Mouse (Mus musculus): ENCODE measurements around the gene Scube2. TPM values are rescaled to one million over a fixed set of nuclear protein-coding genes. Genes with fewer than 3 reads are reported as not detected.

Gene Scube2
- polyA plus RNA-seq, 1 experiment = 1.6 TPM

DNA sequence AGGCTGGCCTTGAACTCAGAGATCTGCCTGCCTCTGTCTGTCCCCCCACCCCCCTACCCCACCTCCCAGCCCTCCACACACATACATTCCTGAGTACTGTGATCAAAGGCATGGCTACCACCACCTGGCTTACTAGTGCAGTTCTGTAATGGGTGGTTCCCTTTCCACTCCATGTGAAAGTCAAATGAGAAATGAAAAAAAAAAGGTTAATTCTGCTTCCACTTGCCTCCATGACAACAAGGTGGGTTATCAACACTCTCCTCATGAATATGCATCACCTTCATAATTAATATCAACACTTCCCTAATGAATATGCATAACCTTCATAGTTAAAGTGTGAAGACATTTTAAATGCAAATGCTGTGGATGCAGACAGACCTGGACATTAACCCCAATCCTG is 9.6 kb upstream of the Scube2 start:
- H3K4me3 ChIP-seq (ENCODE audit: low read depth, low read length) = no peak overlapping the region
- H3K36me3 ChIP-seq (ENCODE audit: control insufficient read depth, insufficient read depth, low read length) = no peaks in the 10 kb centered on the region
- no peaks in the 10 kb centered on the region for H3K27me3 ChIP-seq (ENCODE audit: control insufficient read depth, insufficient read depth, low read length)
- TF ChIP-seq CTCF (IDR thresholded peaks at IDR 0.05; ENCODE audit: extremely low read depth, insufficient read length, insufficient replicate concordance, low read depth, low read length) = no peak
- no peak for TF ChIP-seq POLR2A (IDR thresholded peaks at IDR 0.05; ENCODE audit: low read depth, low read length)
- H3K27ac ChIP-seq (ENCODE audit: insufficient read depth, low read depth, low read length) = no peak overlapping the region
- H3K4me1 ChIP-seq (ENCODE audit: control insufficient read depth, insufficient read depth, insufficient read length, low read length) = no peaks in the 10 kb centered on the region

DNA sequence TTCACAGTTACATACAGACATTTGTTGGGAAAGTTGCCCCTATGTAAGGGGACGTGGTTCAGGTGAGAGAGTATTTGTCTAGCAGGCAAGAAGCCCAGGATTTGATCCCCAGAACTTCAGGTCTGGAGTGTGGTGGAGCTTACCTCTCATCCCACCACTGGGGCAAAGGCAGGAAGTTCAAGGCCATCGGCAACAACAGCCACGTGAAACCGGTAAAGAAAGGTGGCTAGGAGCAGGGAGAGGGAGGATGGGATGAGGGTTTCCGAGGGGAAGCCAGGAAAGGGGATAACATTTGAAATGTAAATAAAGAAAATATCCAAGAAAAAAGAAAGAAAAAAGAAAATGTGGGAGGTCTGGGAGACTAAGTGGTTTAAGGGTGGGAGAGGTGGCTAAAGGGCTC is 7.7 kb upstream of the Scube2 start:
- WGBS = 47% methylated on average over 5 of the region's 5 CpGs
- no peak for TF ChIP-seq CTCF (IDR thresholded peaks at IDR 0.05; ENCODE audit: extremely low read depth, insufficient read length, insufficient replicate concordance, low read depth, low read length)
- TF ChIP-seq POLR2A (IDR thresholded peaks at IDR 0.05; ENCODE audit: low read depth, low read length) = no peak
- Histone ChIP-seq H3K27me3 (ENCODE audit: control insufficient read depth, insufficient read depth, low read length) (no peaks in the 10 kb centered on the region), H3K27ac (ENCODE audit: insufficient read depth, low read depth, low read length) (no peak overlapping the region), H3K4me3 (ENCODE audit: low read depth, low read length) (no peak overlapping the region), H3K36me3 (ENCODE audit: control insufficient read depth, insufficient read depth, low read length) (no peaks in the 10 kb centered on the region), H3K4me1 (ENCODE audit: control insufficient read depth, insufficient read depth, insufficient read length, low read length) (no peaks in the 10 kb centered on the region)

DNA sequence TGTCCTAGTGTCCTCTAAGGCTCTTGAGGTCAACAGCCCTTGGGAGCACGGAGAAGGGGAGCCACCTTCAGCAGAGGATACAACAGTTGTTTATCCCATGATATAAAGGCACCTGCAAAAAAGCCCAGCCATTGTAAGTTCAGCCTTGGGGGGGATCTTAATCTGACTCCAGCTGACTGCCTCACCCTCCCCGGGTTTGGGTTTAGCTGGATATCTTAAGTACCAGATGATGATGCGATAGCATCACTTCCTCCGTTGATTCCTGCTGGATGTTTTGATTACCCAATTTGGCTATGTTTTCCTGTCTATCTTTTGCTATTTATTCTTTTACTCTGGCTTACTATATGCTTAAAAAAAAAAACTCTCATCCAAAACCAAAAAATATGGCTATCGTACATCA is 5.8 kb upstream of the Scube2 start:
- Histone ChIP-seq H3K36me3 (ENCODE audit: control insufficient read depth, insufficient read depth, low read length) (no peaks in the 10 kb centered on the region), H3K27me3 (ENCODE audit: control insufficient read depth, insufficient read depth, low read length) (no peaks in the 10 kb centered on the region; the same call in 1 of the 2 replicates), H3K4me3 (ENCODE audit: low read depth, low read length) (no peak overlapping the region), H3K27ac (ENCODE audit: insufficient read depth, low read depth, low read length) (no peak overlapping the region), H3K4me1 (ENCODE audit: control insufficient read depth, insufficient read depth, insufficient read length, low read length) (no peaks in the 10 kb centered on the region)
- TF ChIP-seq POLR2A (IDR thresholded peaks at IDR 0.05; ENCODE audit: low read depth, low read length) (no peak), CTCF (IDR thresholded peaks at IDR 0.05; ENCODE audit: extremely low read depth, insufficient read length, insufficient replicate concordance, low read depth, low read length) (no peak)
- 74% methylated on average over 5 of the region's 5 CpGs for WGBS

DNA sequence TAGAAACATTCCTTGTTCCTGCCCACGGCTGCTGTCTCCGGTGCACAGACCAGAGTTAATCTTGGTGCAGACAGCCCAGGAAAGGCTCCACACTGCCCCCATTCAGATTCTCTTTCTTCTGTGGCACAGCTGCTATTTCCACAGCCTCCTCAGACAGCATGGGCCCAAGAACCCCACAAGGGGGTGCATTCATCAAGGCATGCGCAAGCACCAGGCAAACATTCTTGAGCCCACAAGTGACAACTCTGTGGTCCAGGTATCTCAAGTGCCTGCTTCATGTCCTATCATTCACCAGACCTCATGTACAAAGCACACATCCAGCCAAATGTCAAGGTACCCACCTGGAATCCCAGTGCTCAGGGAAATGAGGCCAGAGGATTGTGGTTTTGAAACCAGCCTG is 3.0 kb upstream of the Scube2 start:
- Histone ChIP-seq H3K4me1 (ENCODE audit: control insufficient read depth, insufficient read depth, insufficient read length, low read length) (no peaks in the 10 kb centered on the region), H3K36me3 (ENCODE audit: control insufficient read depth, insufficient read depth, low read length) (no peaks in the 10 kb centered on the region), H3K27ac (ENCODE audit: insufficient read depth, low read depth, low read length) (no peak overlapping the region), H3K4me3 (ENCODE audit: low read depth, low read length) (no peak overlapping the region), H3K27me3 (ENCODE audit: control insufficient read depth, insufficient read depth, low read length) (peaks cover 17% of the 10 kb centered on the region)
- TF ChIP-seq CTCF (IDR thresholded peaks at IDR 0.05; ENCODE audit: extremely low read depth, insufficient read length, insufficient replicate concordance, low read depth, low read length) (no peak), POLR2A (IDR thresholded peaks at IDR 0.05; ENCODE audit: low read depth, low read length) (no peak)
- 50% methylated on average over 3 of the region's 3 CpGs for WGBS

DNA sequence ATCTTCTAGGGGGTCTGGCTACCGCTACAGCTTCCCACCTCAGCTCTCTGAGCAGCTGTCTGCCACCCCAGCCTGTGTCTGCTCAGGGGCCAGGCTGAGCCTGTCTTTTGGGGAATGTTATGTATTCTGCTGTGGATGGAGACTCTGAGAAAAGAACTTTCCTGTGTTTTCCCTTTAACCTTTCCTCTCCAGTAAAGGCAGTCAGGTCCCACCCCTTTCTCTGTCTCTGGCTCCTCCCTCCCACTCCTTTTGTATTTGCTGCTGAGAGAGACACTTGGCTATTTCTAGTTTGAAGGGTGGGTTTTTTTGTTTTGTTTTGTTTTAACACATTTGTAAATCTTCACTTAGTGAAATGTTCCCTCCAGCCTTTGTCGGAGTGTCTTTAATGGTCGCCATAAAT is 1.2 kb upstream of the Scube2 start:
- TF ChIP-seq POLR2A (IDR thresholded peaks at IDR 0.05; ENCODE audit: low read depth, low read length) (no peak), CTCF (IDR thresholded peaks at IDR 0.05; ENCODE audit: extremely low read depth, insufficient read length, insufficient replicate concordance, low read depth, low read length) (no peak)
- H3K27ac ChIP-seq (ENCODE audit: insufficient read depth, low read depth, low read length) = no peak overlapping the region
- WGBS = 83% methylated on average over 3 of the region's 3 CpGs

DNA sequence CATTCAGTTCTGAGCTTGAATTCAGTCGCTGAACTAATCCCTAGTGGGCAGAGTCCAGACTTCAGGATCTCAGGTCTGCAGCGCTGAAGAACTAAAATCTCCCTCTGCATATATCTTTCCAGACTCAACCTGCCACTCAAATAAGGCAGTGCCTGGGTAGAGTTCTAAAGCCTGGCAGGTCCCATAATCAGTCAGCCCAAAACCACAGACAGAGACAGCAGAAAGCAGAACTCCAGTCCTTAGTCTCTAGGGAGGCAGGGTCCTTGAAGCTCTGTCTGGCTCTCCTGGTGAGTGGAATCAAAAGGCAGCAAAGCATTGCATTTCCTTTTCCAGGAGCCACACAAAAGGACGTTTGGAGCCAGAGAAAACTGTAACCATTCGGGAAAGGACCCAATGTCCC is 1.9 kb downstream of the Scube2 start:
- 19% methylated on average over 4 of the region's 4 CpGs for WGBS
- TF ChIP-seq CTCF (IDR thresholded peaks at IDR 0.05; ENCODE audit: extremely low read depth, insufficient read length, insufficient replicate concordance, low read depth, low read length) (no peak), POLR2A (IDR thresholded peaks at IDR 0.05; ENCODE audit: low read depth, low read length) (no peak)

More for the DNA sequence above, 1.2 kb upstream of the Scube2 start:
- no peaks in the 10 kb centered on the region for H3K36me3 ChIP-seq (ENCODE audit: control insufficient read depth, insufficient read depth, low read length)
- H3K4me3 ChIP-seq (ENCODE audit: low read depth, low read length) = no peak overlapping the region
- H3K4me1 ChIP-seq (ENCODE audit: control insufficient read depth, insufficient read depth, insufficient read length, low read length) = no peaks in the 10 kb centered on the region
- H3K27me3 ChIP-seq (ENCODE audit: control insufficient read depth, insufficient read depth, low read length) = peaks cover 17% of the 10 kb centered on the region

DNA sequence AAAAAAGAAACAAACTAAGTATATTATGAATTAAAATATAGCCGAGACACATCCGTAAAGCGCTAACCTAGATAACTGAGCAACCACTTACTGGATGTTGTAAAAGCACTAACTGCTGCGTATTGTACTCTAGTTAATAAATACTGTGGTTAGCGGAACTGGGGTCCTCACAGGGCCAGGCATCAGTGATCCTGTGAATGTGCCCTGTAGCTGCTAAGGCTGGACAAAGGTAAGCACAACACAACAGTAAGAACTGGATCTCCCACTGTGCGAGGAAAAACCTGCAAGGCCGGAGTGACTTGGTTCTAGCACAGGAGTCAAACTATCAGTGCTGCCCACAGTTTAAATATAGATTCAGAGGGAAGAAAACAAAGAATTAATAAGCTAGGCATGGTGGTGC is 5.3 kb downstream of the Scube2 start:
- H3K27me3 ChIP-seq (ENCODE audit: control insufficient read depth, insufficient read depth, low read length) = peaks cover 9% of the 10 kb centered on the region
- 72% methylated on average over 7 of the region's 7 CpGs for WGBS
- H3K4me3 ChIP-seq (ENCODE audit: low read depth, low read length) = no peak overlapping the region
- TF ChIP-seq POLR2A (IDR thresholded peaks at IDR 0.05; ENCODE audit: low read depth, low read length) (no peak), CTCF (IDR thresholded peaks at IDR 0.05; ENCODE audit: extremely low read depth, insufficient read length, insufficient replicate concordance, low read depth, low read length) (no peak)
- no peaks in the 10 kb centered on the region for H3K36me3 ChIP-seq (ENCODE audit: control insufficient read depth, insufficient read depth, low read length)
- H3K27ac ChIP-seq (ENCODE audit: insufficient read depth, low read depth, low read length) = no peak overlapping the region
- H3K4me1 ChIP-seq (ENCODE audit: control insufficient read depth, insufficient read depth, insufficient read length, low read length) = no peaks in the 10 kb centered on the region

More for the DNA sequence above, 1.9 kb downstream of the Scube2 start:
- H3K27ac ChIP-seq (ENCODE audit: insufficient read depth, low read depth, low read length) = no peak overlapping the region
- no peaks in the 10 kb centered on the region for H3K4me1 ChIP-seq (ENCODE audit: control insufficient read depth, insufficient read depth, insufficient read length, low read length)
- no peaks in the 10 kb centered on the region for H3K36me3 ChIP-seq (ENCODE audit: control insufficient read depth, insufficient read depth, low read length)
- H3K27me3 ChIP-seq (ENCODE audit: control insufficient read depth, insufficient read depth, low read length) = peaks cover 19% of the 10 kb centered on the region
- no peak overlapping the region for H3K4me3 ChIP-seq (ENCODE audit: low read depth, low read length)

DNA sequence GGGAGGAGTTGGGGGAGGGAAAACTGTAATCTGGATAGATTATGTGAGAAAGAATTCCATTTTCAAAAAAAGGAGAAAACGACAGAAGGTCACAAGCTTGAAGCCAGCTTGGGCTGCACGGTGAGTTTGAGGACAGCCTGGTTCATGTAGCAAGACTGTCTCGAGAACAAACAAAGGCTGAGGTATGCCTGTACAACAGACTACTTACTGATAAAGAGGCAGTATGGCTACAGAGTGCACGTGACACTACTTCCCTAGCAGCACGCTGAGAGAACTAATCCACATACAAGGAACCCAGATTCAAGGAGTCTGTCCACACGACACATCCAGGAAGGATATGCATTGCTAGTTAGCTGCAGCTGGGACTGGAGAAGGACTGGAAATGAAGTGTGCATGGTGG is 6.1 kb downstream of the Scube2 start:
- WGBS = 16% methylated on average over 6 of the region's 6 CpGs

More for the DNA sequence above, 6.1 kb downstream of the Scube2 start:
- peaks cover 1% of the 10 kb centered on the region; the same call in 1 of the 2 replicates for H3K4me1 ChIP-seq (ENCODE audit: control insufficient read depth, insufficient read depth, insufficient read length, low read length)
- no peak overlapping the region for H3K27ac ChIP-seq (ENCODE audit: insufficient read depth, low read depth, low read length)
- 0 out of 2 replicates have a peak, but pooled peaks cover 2% of the 10 kb centered on the region for H3K27me3 ChIP-seq (ENCODE audit: control insufficient read depth, insufficient read depth, low read length)
- no peak overlapping the region for H3K4me3 ChIP-seq (ENCODE audit: low read depth, low read length)
- TF ChIP-seq POLR2A (IDR thresholded peaks at IDR 0.05; ENCODE audit: low read depth, low read length) = no peak
- TF ChIP-seq CTCF (IDR thresholded peaks at IDR 0.05; ENCODE audit: extremely low read depth, insufficient read length, insufficient replicate concordance, low read depth, low read length) = no peak
- no peaks in the 10 kb centered on the region for H3K36me3 ChIP-seq (ENCODE audit: control insufficient read depth, insufficient read depth, low read length)

All from small intestine, adult 2 months (tissue).